Mouse (Mus musculus): ENCODE measurements around the gene Abracl.

Gene Abracl

DNA sequence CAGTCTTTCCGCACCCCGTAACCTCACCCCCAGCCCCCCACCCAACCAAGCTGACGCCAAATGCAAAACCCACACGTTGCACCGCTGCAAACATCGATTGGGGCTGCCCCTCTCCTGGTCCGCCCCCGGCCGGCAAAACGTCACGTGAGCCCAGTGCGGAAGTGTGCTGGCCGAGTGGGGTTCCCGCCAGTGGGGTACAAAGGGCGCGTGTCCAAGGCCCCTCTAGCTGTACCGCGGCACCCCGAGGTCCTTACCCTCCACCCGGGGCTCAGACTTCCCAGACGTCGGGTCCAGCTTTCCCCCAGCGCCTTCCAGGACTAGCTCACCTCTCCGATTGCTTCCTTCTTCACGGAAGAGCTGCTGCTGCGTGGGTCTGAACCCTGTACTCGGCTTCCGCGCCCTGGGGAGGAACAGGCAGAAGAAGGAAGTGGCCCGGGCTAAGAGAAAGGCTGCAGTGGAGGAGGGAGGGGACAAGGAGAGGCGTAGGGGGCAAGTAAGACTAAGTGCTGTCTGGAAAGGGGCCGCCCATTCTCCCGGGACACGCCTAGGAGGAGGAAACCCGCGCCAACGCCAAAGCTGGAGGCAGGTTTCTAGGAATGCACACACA, at the start of gene Abracl:
Gene Abracl, minus strand, starts transcription at position 548 of the 607 bp plus-strand sequence.
- DNase-seq = peak; percentile 83

- DNase-seq = no peak
Observed at GRCm38 (mm10) chr10:18072871-18073270, 49.8 kb upstream of the Abracl start.

GRCm38 (mm10) chr10:18070616-18071015, 47.5 kb upstream of the Abracl start:
- no peak for DNase-seq

- no peak for DNase-seq
Observed at GRCm38 (mm10) chr10:18070144-18070543, 47.1 kb upstream of the Abracl start.

DNA sequence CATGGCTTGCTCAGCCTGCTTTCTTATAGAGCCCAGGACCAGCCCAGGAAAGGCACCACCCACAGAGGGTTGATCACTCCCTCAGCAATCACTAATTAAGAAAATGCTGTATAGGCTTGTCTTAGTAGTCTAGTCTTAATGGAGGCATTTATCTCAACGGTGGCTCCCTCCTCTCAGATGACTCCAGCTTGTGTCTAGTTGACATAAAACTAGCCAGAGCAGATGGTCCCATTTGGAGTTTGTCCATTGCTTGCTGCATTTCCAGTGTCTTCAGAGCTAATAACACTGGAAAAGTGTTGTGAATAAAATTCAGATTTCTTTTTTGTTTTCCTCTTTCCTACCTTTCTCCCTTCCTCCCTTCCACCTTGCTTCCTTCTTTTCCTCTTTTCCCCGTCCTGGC, 46.5 kb upstream of the Abracl start:
- no peak for DNase-seq

DNA sequence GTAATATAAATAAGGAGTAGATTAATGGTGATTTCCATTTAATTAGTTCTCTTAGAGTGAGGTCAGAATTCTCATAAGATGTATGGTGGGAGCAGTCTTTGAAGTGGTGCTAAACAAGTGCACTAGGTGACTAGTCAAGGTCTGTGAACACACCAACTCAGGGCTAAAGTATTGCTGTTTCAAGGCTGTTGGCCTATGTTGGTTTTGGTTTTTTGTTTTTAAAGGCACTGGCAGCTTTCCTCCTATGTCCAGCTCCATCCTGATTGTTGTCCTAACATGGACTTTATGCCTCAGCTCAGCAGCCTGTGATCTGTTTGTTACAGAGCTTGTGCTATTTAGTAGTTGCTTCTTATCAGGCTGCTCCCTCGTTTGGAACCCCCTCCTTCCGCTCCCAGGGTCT, 45.8 kb upstream of the Abracl start:
- no peak for DNase-seq

DNA sequence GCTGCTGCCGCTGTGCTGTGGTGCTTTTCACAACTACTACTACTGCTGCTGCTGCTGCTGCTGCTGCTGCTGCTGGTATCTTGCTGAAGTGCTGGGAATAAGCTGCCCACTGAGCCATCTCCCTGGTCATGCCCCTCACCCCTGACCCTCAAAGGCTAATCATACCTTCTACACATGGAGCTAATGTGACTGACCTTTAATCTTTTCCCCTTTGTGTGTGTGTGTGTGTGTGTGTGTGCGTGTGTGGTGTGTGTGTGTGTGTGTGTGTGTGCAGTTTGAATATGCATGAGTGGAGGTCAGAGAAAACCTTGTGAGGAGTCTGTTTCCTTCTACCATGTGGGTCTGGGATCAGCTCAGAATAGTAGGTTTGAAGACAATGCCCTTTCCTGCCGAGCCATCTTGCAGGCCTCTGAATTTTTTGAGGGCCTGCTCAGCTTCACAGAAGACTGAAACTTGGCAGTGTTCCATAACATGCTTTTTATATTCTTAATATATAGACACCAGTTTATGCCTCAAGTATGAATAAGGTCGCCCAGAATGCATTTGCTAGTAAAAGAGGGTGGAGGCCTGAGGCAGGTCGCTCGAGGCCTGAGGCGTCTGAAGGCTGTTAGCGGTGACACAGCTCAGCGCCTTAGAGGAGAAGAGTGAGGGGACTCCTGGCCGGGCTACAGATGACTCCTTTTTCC, 44.8 kb upstream of the Abracl start:
- no peak for DNase-seq

GRCm38 (mm10) chr10:18066031-18066439, 42.9 kb upstream of the Abracl start:
- no peak for DNase-seq

DNA sequence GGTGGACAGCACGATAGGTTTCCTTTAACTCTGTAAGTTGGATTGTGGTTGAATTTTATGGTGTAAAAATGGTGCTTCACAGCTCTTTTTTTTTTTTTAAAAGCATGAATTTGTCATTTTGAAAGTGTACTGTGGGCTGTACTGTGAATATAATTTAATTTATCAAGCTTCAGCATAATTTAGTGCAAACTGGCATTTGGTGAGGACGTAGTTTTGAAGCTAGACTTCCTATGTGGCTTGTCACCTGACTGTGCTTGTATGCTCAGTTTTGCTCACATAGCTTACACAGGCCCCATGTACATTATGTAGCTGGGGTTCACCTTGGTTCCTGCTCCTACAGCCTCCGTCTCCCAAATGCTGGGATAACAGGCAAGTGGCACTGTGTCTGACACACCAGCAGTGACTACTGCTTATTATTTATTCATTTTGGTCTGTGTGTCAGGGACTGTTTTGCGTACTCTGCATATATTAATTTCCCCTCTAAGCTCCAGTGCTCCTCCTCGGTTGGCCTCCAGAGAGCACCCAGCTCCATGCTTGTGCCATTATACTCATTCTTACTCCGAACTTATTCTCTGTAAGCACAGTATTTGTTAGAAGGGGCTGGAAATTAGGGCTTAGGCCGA, 41.6 kb upstream of the Abracl start:
- no peak for DNase-seq

GRCm38 (mm10) chr10:18061533-18061932, 38.4 kb upstream of the Abracl start:
- DNase-seq = no peak

DNA sequence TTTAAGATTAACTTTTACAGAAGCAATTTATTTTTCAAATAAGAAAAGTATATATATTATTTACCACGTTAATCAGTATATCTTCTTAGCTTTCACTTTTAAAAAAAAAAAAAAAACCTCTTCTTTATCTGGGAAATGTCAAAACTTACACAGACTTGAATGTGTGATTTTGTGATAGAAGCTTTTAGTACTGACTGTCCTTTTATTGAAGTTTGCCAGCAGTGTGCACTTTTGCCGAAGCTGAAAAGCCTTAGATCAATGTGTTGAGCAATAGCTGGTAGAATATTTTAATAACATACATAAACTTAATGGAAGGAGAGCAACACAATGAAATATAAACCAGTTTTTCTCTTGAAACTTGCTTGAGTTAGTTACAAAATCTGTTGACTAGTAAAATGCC, 37.7 kb upstream of the Abracl start:
- DNase-seq = no peak

DNA sequence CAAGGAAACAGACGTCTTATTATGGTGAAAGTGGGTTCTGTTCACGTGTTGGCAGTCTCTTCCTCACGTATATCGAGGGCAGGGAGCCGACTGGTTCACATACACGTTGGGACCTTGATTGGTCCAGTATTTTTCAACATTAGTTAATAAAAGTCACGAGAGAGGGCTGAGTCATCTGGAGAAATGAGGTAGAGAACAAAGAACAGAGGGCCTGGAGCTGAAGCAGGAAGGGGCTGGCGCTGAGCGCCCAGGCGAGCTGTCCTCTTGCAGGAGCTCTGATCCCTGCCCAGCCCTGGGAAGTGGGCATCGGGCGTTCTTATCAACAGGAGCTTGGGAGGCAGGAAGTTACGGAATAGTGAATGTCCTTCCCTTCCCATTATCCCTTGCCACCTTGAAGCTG, 36.7 kb upstream of the Abracl start:
- DNase-seq = no peak

DNA sequence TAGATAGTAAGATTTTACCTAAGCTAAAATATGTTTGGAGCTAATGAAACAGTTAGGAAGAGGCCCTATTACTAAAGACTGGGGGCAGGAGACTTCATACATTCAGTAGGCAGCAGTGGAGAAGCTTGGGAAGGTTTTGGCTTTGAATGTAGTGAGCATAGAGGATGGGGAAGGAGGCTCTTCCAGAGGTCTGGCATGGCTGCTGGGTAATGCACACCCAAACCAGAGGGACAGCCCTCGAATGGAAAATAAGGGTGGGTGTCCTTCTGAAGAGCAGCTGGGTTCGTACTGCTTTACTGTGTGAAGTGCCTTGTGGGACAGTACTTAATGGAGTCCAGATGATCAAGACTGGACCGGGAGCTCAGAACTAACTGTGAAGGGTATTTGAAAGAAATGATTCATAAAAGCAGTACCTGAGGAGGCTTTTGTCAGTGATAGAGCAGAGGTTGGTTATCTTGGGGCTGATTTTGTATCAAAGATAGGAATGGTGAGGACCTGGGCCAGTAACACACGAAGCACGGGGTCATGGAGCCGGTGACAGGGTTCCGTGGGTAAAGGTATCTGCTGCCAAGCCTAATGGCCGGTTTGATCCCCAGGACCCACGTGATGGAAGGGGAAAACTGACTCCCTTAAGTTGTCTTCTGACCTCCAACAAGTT, 35.7 kb upstream of the Abracl start:
- no peak for DNase-seq

GRCm38 (mm10) chr10:18056391-18056745, 33.3 kb upstream of the Abracl start:
- DNase-seq = no peak

DNA sequence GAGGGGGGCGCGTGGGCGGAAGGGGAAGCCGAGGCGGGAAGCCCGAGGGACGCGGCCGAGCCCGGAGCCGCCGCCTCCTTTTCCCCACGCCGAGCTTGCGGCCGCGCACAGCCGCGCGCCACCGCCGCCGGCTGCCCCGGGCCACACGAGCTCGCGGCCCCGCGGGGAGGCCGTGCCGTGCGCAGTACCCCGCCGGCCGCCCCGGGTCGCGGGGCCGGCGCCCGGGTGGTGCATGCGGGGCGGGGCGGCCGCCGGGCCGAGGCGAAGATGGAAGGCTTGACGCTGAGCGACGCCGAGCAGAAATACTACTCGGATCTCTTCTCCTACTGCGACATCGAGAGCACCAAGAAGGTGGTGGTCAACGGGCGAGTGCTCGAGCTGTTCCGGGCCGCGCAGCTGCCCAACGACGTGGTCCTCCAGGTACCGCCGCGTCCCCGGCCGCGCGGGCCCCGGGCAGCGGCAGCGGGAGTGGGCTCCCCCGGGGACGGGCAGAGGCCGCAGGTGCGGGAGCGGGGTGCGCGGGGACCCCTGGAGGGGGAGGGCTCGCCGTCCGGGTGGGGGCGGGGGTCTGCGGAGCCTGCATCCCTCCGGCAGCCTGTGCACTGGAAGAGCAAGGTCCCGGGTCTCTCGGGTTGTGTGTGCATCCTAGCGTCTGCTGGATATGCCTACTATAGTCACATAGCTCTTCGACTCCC, 32.8 kb upstream of the Abracl start, which contains the start of gene Reps1:
Gene Reps1, plus strand, starts transcription at position 166 of the 695 bp plus-strand sequence.
- DNase-seq = peak; percentile 66

DNA sequence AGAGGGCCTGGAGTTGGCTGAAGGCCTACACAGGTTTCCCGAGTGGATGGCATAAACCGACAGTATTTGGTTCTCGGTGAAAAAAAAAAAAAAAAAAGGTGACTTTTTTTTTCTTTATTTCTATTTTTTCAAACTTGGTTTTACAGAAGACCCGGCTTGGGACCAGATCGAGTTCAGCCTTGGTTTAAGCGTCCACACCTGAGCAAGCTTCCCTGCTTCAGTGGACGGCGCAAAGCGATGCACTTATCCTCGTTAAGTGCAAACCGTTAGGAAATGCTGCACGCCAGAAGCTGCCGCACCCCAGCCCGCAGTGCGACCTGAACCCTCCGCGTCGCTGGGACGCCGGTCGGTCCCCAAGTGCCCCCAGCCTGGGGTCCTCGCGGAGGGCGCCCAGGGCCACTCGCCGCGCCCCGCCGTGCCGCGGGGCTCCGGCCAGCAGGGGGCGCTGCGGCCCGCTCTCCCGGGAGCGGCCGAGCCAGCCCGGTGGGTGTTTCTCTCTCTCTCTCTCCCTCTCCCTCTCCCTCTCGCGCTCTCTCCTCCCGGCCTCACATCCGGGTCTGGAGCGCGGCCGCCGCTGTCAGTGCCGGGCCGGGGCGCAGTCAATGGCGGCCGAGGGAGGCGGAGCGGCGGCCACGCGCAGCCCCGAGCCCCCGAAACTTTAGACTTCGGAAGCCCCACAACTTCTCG, 32.1 kb upstream of the Abracl start:
- DNase-seq = peak; percentile 90

GRCm38 (mm10) chr10:18047380-18048146, 24.5 kb upstream of the Abracl start:
- no peak for DNase-seq

GRCm38 (mm10) chr10:18046380-18046779, 23.3 kb upstream of the Abracl start:
- no peak for DNase-seq

GRCm38 (mm10) chr10:18036849-18037248, 13.8 kb upstream of the Abracl start:
- DNase-seq = no peak

GRCm38 (mm10) chr10:18034408-18034807, 11.3 kb upstream of the Abracl start:
- DNase-seq = no peak

- peak; percentile 74 for DNase-seq
Observed at GRCm38 (mm10) chr10:18022312-18022711, 776 bp downstream of the Abracl start.
